Mouse (Mus musculus) stomach, embryonic 14.5 days (tissue): ENCODE data around the gene Mapk8ip3. TPM values are rescaled to one million over a fixed set of nuclear protein-coding genes. Genes with fewer than 3 reads are reported as not detected.
"Not testable (repeated sequence)": the region's sequence is repeated elsewhere in the genome, so short reads cannot be mapped to it uniquely, and the experiment has no call there.

ENCODE experiments used
- ATAC-seq: fragments of 200-750 bp; cut with Nextera tagmentation; 2 replicates; pipeline ENCODE4 v1.8.0; 2017; ENCODE audit warnings: low read depth, moderate TSS enrichment; ENCODE audit not compliant: insufficient number of reproducible peaks, insufficient read depth, low FRiP score
- H3K27ac ChIP-seq: fragments of 300-500 bp; sonication (generic); 2 replicates; pipeline ENCODE4 v1.5.1; 2014; ENCODE audit warnings: mild to moderate bottlenecking, low read length, moderate library complexity, mixed read lengths
- H3K27me3 ChIP-seq: fragments of 300-500 bp; sonication (generic); 2 replicates; pipeline ENCODE4 v1.6.1; 2014; ENCODE audit warnings: low read length, control low read depth, mixed read lengths; ENCODE audit not compliant: control insufficient read depth, insufficient read depth
- H3K36me3 ChIP-seq: fragments of 300-500 bp; sonication (generic); 2 replicates; pipeline ENCODE4 v1.6.1; 2014; ENCODE audit warnings: mild to moderate bottlenecking, control low read depth, low read length, moderate library complexity, mixed read lengths; ENCODE audit not compliant: control insufficient read depth, insufficient read depth
- H3K4me1 ChIP-seq: fragments of 300-500 bp; sonication (generic); 2 replicates; pipeline ENCODE4 v1.6.1; 2014; ENCODE audit warnings: low read length, control low read depth, mixed read lengths; ENCODE audit not compliant: control insufficient read depth, insufficient read depth
- H3K4me2 ChIP-seq: fragments of 300-500 bp; sonication (generic); replicated peaks from 2 replicates; pipeline ENCODE4 v1.6.1; 2014; ENCODE audit warnings: low read depth, low read length, control low read depth
- H3K4me3 ChIP-seq: fragments of 300-500 bp; sonication (generic); 2 replicates; pipeline ENCODE4 v1.5.1; 2014; ENCODE audit warnings: low read depth, low read length, control low read depth
- H3K9ac ChIP-seq: fragments of 300-500 bp; sonication (generic); replicated peaks from 2 replicates; pipeline ENCODE4 v1.6.1; 2014; ENCODE audit warnings: low read depth, mild to moderate bottlenecking, control low read depth, low read length, moderate library complexity, mixed read lengths
- H3K9me3 ChIP-seq: fragments of 300-500 bp; sonication (generic); 2 replicates; pipeline ENCODE4 v1.6.1; 2016; ENCODE audit warnings: low read depth, low read length, control low read depth; ENCODE audit not compliant: control insufficient read depth
- WGBS: fragments of 180-500 bp; shearing (Covaris S2); extraction: QIAGEN DNeasy Blood & Tissue Kit; methylation state at CpG from one replicate; pipeline ENCODE4 v1.1.7; 2014; 5-methylcytosine and 5-hydroxymethylcytosine counted together
- polyA plus RNA-seq: library from polyadenylated mRNA; unstranded; fragments of >200 nt; fragmentation: Nextera tagmentation; extraction: Ambion mirVana; gene quantifications from 2 replicates; pipeline ENCODE4 v1.2.1, GENCODE M21; 2014

Mapk8ip3 gene
- polyA plus RNA-seq, 1 experiment from 2014 or later, result 42.9 TPM

- not testable (repeated sequence) for H3K9ac ChIP-seq, ATAC-seq, H3K27ac ChIP-seq, H3K4me3 ChIP-seq, H3K4me1 ChIP-seq, H3K9me3 ChIP-seq, H3K27me3 ChIP-seq, H3K4me2 ChIP-seq
- H3K36me3 ChIP-seq, result peaks cover 38% of the 10 kb centered on the region
- WGBS, result 92% methylated on average over 1 of the region's 1 CpGs
These were observed 6.8 kb upstream of the Mapk8ip3 start for GRCm38 (mm10) chr17:24943589-24943988.

GRCm38 (mm10) chr17:24943036-24943435 is 6.3 kb upstream of the Mapk8ip3 start:
- H3K27me3 ChIP-seq, result no peaks in the 10 kb centered on the region
- no peaks in the 10 kb centered on the region for H3K4me1 ChIP-seq
- no peak overlapping the region for H3K9ac ChIP-seq
- no peak for ATAC-seq
- H3K4me3 ChIP-seq, result no peak overlapping the region
- H3K36me3 ChIP-seq, result peaks cover 33% of the 10 kb centered on the region
- no peak overlapping the region for H3K27ac ChIP-seq
- no peaks in the 10 kb centered on the region for H3K9me3 ChIP-seq
- 86% methylated on average over 7 of the region's 7 CpGs for WGBS
- no peak overlapping the region for H3K4me2 ChIP-seq

- not testable (repeated sequence) for H3K9ac ChIP-seq, H3K27ac ChIP-seq, H3K4me3 ChIP-seq, H3K4me2 ChIP-seq, H3K4me1 ChIP-seq, H3K27me3 ChIP-seq, H3K9me3 ChIP-seq, ATAC-seq
- peaks cover 27% of the 10 kb centered on the region for H3K36me3 ChIP-seq
- WGBS, result 9% methylated on average over 2 of the region's 2 CpGs
These were observed 5.7 kb upstream of the Mapk8ip3 start for GRCm38 (mm10) chr17:24942453-24942852.

GRCm38 (mm10) chr17:24937266-24937665 is 489 bp upstream of the Mapk8ip3 start:
- peak overlapping the region; percentile 58; the same call in 1 of the 2 replicates for H3K27ac ChIP-seq
- H3K4me1 ChIP-seq, result peaks cover 15% of the 10 kb centered on the region
- H3K4me3 ChIP-seq, result peak overlapping the region; percentile 65
- no peaks in the 10 kb centered on the region; the same call in 1 of the 2 replicates for H3K36me3 ChIP-seq
- no peaks in the 10 kb centered on the region for H3K27me3 ChIP-seq
- WGBS, result 44% methylated on average over 6 of the region's 6 CpGs
- peak overlapping the region; percentile 46 for H3K4me2 ChIP-seq
- ATAC-seq, result no peak
- peak overlapping the region; percentile 54; the same call in 1 of the 2 replicates for H3K9ac ChIP-seq
- H3K9me3 ChIP-seq, result no peaks in the 10 kb centered on the region

GRCm38 (mm10) chr17:24935666-24936065 is 1.1 kb downstream of the Mapk8ip3 start:
- H3K9ac ChIP-seq, result peak overlapping the region; percentile 54
- H3K9me3 ChIP-seq, result no peaks in the 10 kb centered on the region
- ATAC-seq, result no peak
- no peaks in the 10 kb centered on the region for H3K27me3 ChIP-seq
- H3K27ac ChIP-seq, result no peak overlapping the region
- H3K36me3 ChIP-seq, result no peaks in the 10 kb centered on the region
- H3K4me3 ChIP-seq, result peak overlapping the region; percentile 65
- H3K4me1 ChIP-seq, result peaks cover 15% of the 10 kb centered on the region
- peak overlapping the region; percentile 58 for H3K4me2 ChIP-seq

GRCm38 (mm10) chr17:24934926-24935325 is 1.9 kb downstream of the Mapk8ip3 start:
- Histone ChIP-seq H3K4me1 (peaks cover 15% of the 10 kb centered on the region), H3K36me3 (no peaks in the 10 kb centered on the region), H3K4me2 (peak overlapping the region; percentile 58), H3K9me3 (no peaks in the 10 kb centered on the region), H3K27me3 (no peaks in the 10 kb centered on the region), H3K27ac (no peak overlapping the region), H3K9ac (0 out of 2 replicates have a peak overlapping the region, but pooled peaks have one; percentile 54), H3K4me3 (peak overlapping the region; percentile 65; the same call in 1 of the 2 replicates)
- 72% methylated on average over 4 of the region's 4 CpGs for WGBS
- ATAC-seq, result no peak

- no peaks in the 10 kb centered on the region for H3K9me3 ChIP-seq
- no peak for ATAC-seq
- peaks cover 15% of the 10 kb centered on the region for H3K4me1 ChIP-seq
- no peaks in the 10 kb centered on the region for H3K27me3 ChIP-seq
- H3K27ac ChIP-seq, result no peak overlapping the region
- H3K9ac ChIP-seq, result no peak overlapping the region
- no peak overlapping the region for H3K4me3 ChIP-seq
- H3K4me2 ChIP-seq, result no peak overlapping the region
- H3K36me3 ChIP-seq, result no peaks in the 10 kb centered on the region
- WGBS, result 78% methylated on average over 4 of the region's 4 CpGs
These were observed 3.6 kb downstream of the Mapk8ip3 start for GRCm38 (mm10) chr17:24933163-24933562.

GRCm38 (mm10) chr17:24932431-24932830 is 4.3 kb downstream of the Mapk8ip3 start:
- H3K4me2 ChIP-seq, result no peak overlapping the region
- WGBS, result 96% methylated on average over 4 of the region's 4 CpGs
- no peak overlapping the region for H3K27ac ChIP-seq
- no peak overlapping the region for H3K4me3 ChIP-seq
- peaks cover 4% of the 10 kb centered on the region; the same call in 1 of the 2 replicates for H3K36me3 ChIP-seq
- ATAC-seq, result no peak
- no peaks in the 10 kb centered on the region for H3K9me3 ChIP-seq
- H3K27me3 ChIP-seq, result no peaks in the 10 kb centered on the region
- no peak overlapping the region for H3K9ac ChIP-seq
- H3K4me1 ChIP-seq, result peaks cover 15% of the 10 kb centered on the region

- Histone ChIP-seq H3K9ac (no peak overlapping the region), H3K9me3 (no peaks in the 10 kb centered on the region), H3K4me3 (no peak overlapping the region), H3K4me2 (no peak overlapping the region), H3K27ac (no peak overlapping the region), H3K27me3 (no peaks in the 10 kb centered on the region), H3K36me3 (peaks cover 27% of the 10 kb centered on the region), H3K4me1 (peaks cover under 1% of the 10 kb centered on the region; the same call in 1 of the 2 replicates)
- 90% methylated on average over 1 of the region's 1 CpGs for WGBS
- no peak for ATAC-seq
These were observed 7.3 kb downstream of the Mapk8ip3 start for GRCm38 (mm10) chr17:24929506-24929905.
